Mouse (Mus musculus): ENCODE results near the gene Ffar2. TPM values are rescaled to one million over a fixed set of nuclear protein-coding genes. Genes with fewer than 3 reads are reported as not detected.

Ffar2 gene
- polyA plus RNA-seq, 1 experiment = not detected

GRCm38 (mm10) chr7:30787377-30788022 is 36.1 kb downstream of the Ffar2 start, which contains the start of gene Krtdap:
Krtdap (plus strand) TSS chr7:30787896.
- TF ChIP-seq TAL1 (IDR thresholded peaks at IDR 0.05; ENCODE audit: low read length) (no peak), GATA1 (IDR thresholded peaks at IDR 0.05; ENCODE audit: low read length) (no peak)
- no peak within 1 kb of the TSS for H3K4me3 ChIP-seq (replicated peaks)
- H3K4me1 ChIP-seq (ENCODE audit: control insufficient read depth) = no peaks in the 10 kb centered on the region
- H3K27me3 ChIP-seq (ENCODE audit: control insufficient read depth) = no peaks in the 10 kb centered on the region
- no peaks in the 10 kb centered on the region for H3K9me3 ChIP-seq (ENCODE audit: control insufficient read depth, low read length)
- no peaks in the 10 kb centered on the region for H3K36me3 ChIP-seq (ENCODE audit: control insufficient read depth)

GRCm38 (mm10) chr7:30785721-30786546 is 37.6 kb downstream of the Ffar2 start:
- Histone ChIP-seq H3K9me3 (ENCODE audit: control insufficient read depth, low read length) (no peaks in the 10 kb centered on the region), H3K4me1 (ENCODE audit: control insufficient read depth) (no peaks in the 10 kb centered on the region), H3K4me3 (replicated peaks) (no peak overlapping the region), H3K36me3 (ENCODE audit: control insufficient read depth) (no peaks in the 10 kb centered on the region), H3K27me3 (ENCODE audit: control insufficient read depth) (no peaks in the 10 kb centered on the region)
- TF ChIP-seq GATA1 (IDR thresholded peaks at IDR 0.05; ENCODE audit: low read length) = no peak
- TF ChIP-seq TAL1 (IDR thresholded peaks at IDR 0.05; ENCODE audit: low read length) = no peak

DNA sequence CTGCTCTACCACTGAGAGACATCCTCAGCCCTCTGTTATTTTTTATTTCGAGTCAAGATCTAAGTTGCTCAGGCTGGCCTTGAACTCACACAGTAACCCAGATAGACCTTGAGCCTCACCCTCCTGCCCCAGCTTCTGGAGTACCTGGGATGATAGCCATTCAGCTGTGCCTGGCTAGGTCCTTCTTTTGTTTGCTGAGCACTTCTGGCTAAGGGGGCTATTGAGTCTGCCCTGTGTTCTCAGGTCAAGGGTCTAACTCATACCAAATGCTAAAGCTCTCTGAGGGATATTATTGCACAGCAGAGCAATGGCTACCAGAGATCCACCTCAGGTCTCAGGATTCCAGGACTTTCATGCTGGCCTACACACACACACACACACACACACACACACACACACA is 38.4 kb downstream of the Ffar2 start:
- no peak for TF ChIP-seq TAL1 (IDR thresholded peaks at IDR 0.05; ENCODE audit: low read length)
- TF ChIP-seq GATA1 (IDR thresholded peaks at IDR 0.05; ENCODE audit: low read length) = no peak
- no peaks in the 10 kb centered on the region for H3K27me3 ChIP-seq (ENCODE audit: control insufficient read depth)
- H3K36me3 ChIP-seq (ENCODE audit: control insufficient read depth) = no peaks in the 10 kb centered on the region
- no peak overlapping the region for H3K4me3 ChIP-seq (replicated peaks)
- no peaks in the 10 kb centered on the region for H3K4me1 ChIP-seq (ENCODE audit: control insufficient read depth)
- H3K9me3 ChIP-seq (ENCODE audit: control insufficient read depth, low read length) = no peaks in the 10 kb centered on the region

GRCm38 (mm10) chr7:30782658-30783057 is 40.9 kb downstream of the Ffar2 start:
- no peaks in the 10 kb centered on the region for H3K36me3 ChIP-seq (ENCODE audit: control insufficient read depth)
- TF ChIP-seq GATA1 (IDR thresholded peaks at IDR 0.05; ENCODE audit: low read length) (no peak), TAL1 (IDR thresholded peaks at IDR 0.05; ENCODE audit: low read length) (no peak)
- H3K27me3 ChIP-seq (ENCODE audit: control insufficient read depth) = no peaks in the 10 kb centered on the region
- H3K4me1 ChIP-seq (ENCODE audit: control insufficient read depth) = no peaks in the 10 kb centered on the region
- H3K9me3 ChIP-seq (ENCODE audit: control insufficient read depth, low read length) = no peaks in the 10 kb centered on the region
- H3K4me3 ChIP-seq (replicated peaks) = no peak overlapping the region

- TF ChIP-seq GATA1 (IDR thresholded peaks at IDR 0.05; ENCODE audit: low read length) (no peak), TAL1 (IDR thresholded peaks at IDR 0.05; ENCODE audit: low read length) (no peak)
- Histone ChIP-seq H3K36me3 (ENCODE audit: control insufficient read depth) (no peaks in the 10 kb centered on the region), H3K4me1 (ENCODE audit: control insufficient read depth) (no peaks in the 10 kb centered on the region), H3K4me3 (replicated peaks) (no peak overlapping the region), H3K27me3 (ENCODE audit: control insufficient read depth) (no peaks in the 10 kb centered on the region), H3K9me3 (ENCODE audit: control insufficient read depth, low read length) (no peaks in the 10 kb centered on the region)
Measured at GRCm38 (mm10) chr7:30781792-30782191, 41.8 kb downstream of the Ffar2 start.

DNA sequence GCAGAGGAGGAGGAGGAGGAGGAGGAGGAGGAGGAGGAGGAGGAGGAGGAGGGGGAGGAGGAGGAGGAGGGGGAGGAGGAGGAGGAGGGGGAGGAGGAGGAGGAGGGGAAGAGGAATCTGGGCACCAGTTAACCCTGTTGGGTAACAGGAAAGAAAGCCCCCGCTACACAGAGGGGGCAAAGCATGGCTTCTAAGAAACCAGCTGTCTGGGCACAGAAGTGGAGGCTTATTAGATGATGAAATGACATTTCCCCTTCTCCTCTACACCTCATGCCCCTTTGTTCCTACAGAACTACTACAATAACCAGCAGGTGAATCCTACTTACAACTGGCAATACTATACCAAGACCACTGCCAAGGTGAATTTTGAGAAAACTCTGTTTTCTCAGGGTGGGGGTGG is 45.7 kb downstream of the Ffar2 start:
- no peaks in the 10 kb centered on the region for H3K27me3 ChIP-seq (ENCODE audit: control insufficient read depth)
- no peaks in the 10 kb centered on the region for H3K36me3 ChIP-seq (ENCODE audit: control insufficient read depth)
- no peak overlapping the region for H3K4me3 ChIP-seq (replicated peaks)
- H3K9me3 ChIP-seq (ENCODE audit: control insufficient read depth, low read length) = no peaks in the 10 kb centered on the region
- H3K4me1 ChIP-seq (ENCODE audit: control insufficient read depth) = no peaks in the 10 kb centered on the region
- TF ChIP-seq GATA1 (IDR thresholded peaks at IDR 0.05; ENCODE audit: low read length) (no peak), TAL1 (IDR thresholded peaks at IDR 0.05; ENCODE audit: low read length) (no peak)

GRCm38 (mm10) chr7:30777081-30777579 is 46.4 kb downstream of the Ffar2 start:
- TF ChIP-seq TAL1 (IDR thresholded peaks at IDR 0.05; ENCODE audit: low read length) (no peak), GATA1 (IDR thresholded peaks at IDR 0.05; ENCODE audit: low read length) (no peak)
- H3K36me3 ChIP-seq (ENCODE audit: control insufficient read depth) = no peaks in the 10 kb centered on the region
- H3K9me3 ChIP-seq (ENCODE audit: control insufficient read depth, low read length) = no peaks in the 10 kb centered on the region
- H3K4me1 ChIP-seq (ENCODE audit: control insufficient read depth) = no peaks in the 10 kb centered on the region
- no peak overlapping the region for H3K4me3 ChIP-seq (replicated peaks)
- no peaks in the 10 kb centered on the region for H3K27me3 ChIP-seq (ENCODE audit: control insufficient read depth)

DNA sequence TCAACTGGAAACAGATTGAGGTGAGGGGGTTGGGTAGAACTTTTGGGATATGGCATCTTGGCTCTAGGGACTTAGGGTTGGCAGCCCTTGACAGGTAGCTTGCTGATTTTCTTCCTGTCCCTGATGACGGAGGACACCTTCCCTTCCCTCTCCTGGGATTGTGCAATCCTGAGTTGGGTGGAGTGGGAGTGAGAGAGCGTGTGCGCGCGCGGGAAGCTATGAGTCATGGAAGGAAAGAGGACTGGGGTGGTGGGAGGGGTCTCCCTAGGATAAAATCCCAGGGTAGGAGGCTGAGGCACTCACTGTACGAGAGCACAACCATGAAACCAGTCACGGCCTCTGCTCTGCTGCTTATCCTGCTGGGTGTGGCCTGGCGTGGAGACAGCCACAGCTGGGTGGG is 47.5 kb downstream of the Ffar2 start:
- TF ChIP-seq GATA1 (IDR thresholded peaks at IDR 0.05; ENCODE audit: low read length) = no peak
- TF ChIP-seq TAL1 (IDR thresholded peaks at IDR 0.05; ENCODE audit: low read length) = no peak
- H3K27me3 ChIP-seq (ENCODE audit: control insufficient read depth) = no peaks in the 10 kb centered on the region

GRCm38 (mm10) chr7:30769236-30769635 is 54.3 kb downstream of the Ffar2 start:
- H3K4me1 ChIP-seq (ENCODE audit: control insufficient read depth) = no peaks in the 10 kb centered on the region
- TF ChIP-seq TAL1 (IDR thresholded peaks at IDR 0.05; ENCODE audit: low read length) = no peak
- no peak for TF ChIP-seq GATA1 (IDR thresholded peaks at IDR 0.05; ENCODE audit: low read length)
- H3K27me3 ChIP-seq (ENCODE audit: control insufficient read depth) = 0 out of 2 replicates have a peak, but pooled peaks cover 2% of the 10 kb centered on the region
- no peaks in the 10 kb centered on the region for H3K36me3 ChIP-seq (ENCODE audit: control insufficient read depth)
- H3K9me3 ChIP-seq (ENCODE audit: control insufficient read depth, low read length) = no peaks in the 10 kb centered on the region
- H3K4me3 ChIP-seq (replicated peaks) = no peak overlapping the region

More for the DNA sequence above, 47.5 kb downstream of the Ffar2 start:
- H3K4me3 ChIP-seq (replicated peaks) = no peak overlapping the region
- no peaks in the 10 kb centered on the region for H3K4me1 ChIP-seq (ENCODE audit: control insufficient read depth)
- no peaks in the 10 kb centered on the region for H3K36me3 ChIP-seq (ENCODE audit: control insufficient read depth)
- no peaks in the 10 kb centered on the region for H3K9me3 ChIP-seq (ENCODE audit: control insufficient read depth, low read length)

Other genes with a start within 250 kb of the Ffar2 start
- gene Kmt2b, start 235.0 kb downstream of the Ffar2 start, polyA plus RNA-seq (2012) = 5.2 and 6.8 TPM in 2 replicates
- gene Zbtb32, start 224.9 kb downstream of the Ffar2 start, polyA plus RNA-seq (2012) = 0.07 and 0.20 TPM in 2 replicates
- 0.10 and 0.14 TPM in 2 replicates for gene Upk1a, start 210.9 kb downstream of the Ffar2 start, polyA plus RNA-seq (2012)
- 15.7 and 23.9 TPM in 2 replicates for gene Cox6b1, start 197.6 kb downstream of the Ffar2 start, polyA plus RNA-seq (2012)
- gene Etv2, start 187.9 kb downstream of the Ffar2 start, polyA plus RNA-seq (2012) = not detected in 2 replicates
- 22.7 and 23.2 TPM in 2 replicates for gene Rbm42, start 173.5 kb downstream of the Ffar2 start, polyA plus RNA-seq (2012)
- 2.9 and 5.4 TPM in 2 replicates for gene Haus5, start 158.8 kb downstream of the Ffar2 start, polyA plus RNA-seq (2012)
- not detected in 2 replicates for gene Pmis2, start 152.2 kb downstream of the Ffar2 start, polyA plus RNA-seq (2012)
- gene 2200002J24Rik, start 124.8 kb downstream of the Ffar2 start, polyA plus RNA-seq (2012) = not detected in 2 replicates
- not detected in 2 replicates for gene Atp4a, start 111.6 kb downstream of the Ffar2 start, polyA plus RNA-seq (2012)
- gene Tmem147, start 94.2 kb downstream of the Ffar2 start, polyA plus RNA-seq (2012) = 1.3 and 1.6 TPM in 2 replicates
- gene Gapdhs, start 80.1 kb downstream of the Ffar2 start, polyA plus RNA-seq (2012) = not detected in 2 replicates
- gene Sbsn, start 72.3 kb downstream of the Ffar2 start, polyA plus RNA-seq (2012) = 0.15 TPM in 1 of 2 replicates, not detected in the other
- gene Dmkn, start 60.0 kb downstream of the Ffar2 start, polyA plus RNA-seq (2012) = not detected in 2 replicates
- not detected in 2 replicates for gene Krtdap, start 35.9 kb downstream of the Ffar2 start, polyA plus RNA-seq (2012)
- gene Ffar3, start 32.4 kb upstream of the Ffar2 start, polyA plus RNA-seq (2012) = 0.02 TPM in 1 of 2 replicates, not detected in the other
- gene Ffar1, start 37.8 kb upstream of the Ffar2 start, polyA plus RNA-seq (2012) = not detected in 2 replicates
- gene Cd22, start 56.6 kb upstream of the Ffar2 start, polyA plus RNA-seq (2012) = not detected in 2 replicates
- gene Mag, start 91.1 kb upstream of the Ffar2 start, polyA plus RNA-seq (2012) = 0.03 TPM in 1 of 2 replicates, not detected in the other
- gene Hamp2, start 100.9 kb upstream of the Ffar2 start, polyA plus RNA-seq (2012) = not detected in 2 replicates
- not detected in 2 replicates for gene Hamp, start 120.3 kb upstream of the Ffar2 start, polyA plus RNA-seq (2012)
- gene Usf2, start 133.0 kb upstream of the Ffar2 start, polyA plus RNA-seq (2012) = 30.7 and 40.4 TPM in 2 replicates
- gene Lsr, start 149.7 kb upstream of the Ffar2 start, polyA plus RNA-seq (2012) = 0.06 TPM in 1 of 2 replicates, not detected in the other
- not detected in 2 replicates for gene Fam187b, start 150.0 kb upstream of the Ffar2 start, polyA plus RNA-seq (2012)
- gene Fxyd5, start 218.7 kb upstream of the Ffar2 start, polyA plus RNA-seq (2012) = 1.2 and 1.7 TPM in 2 replicates
- gene Fxyd7, start 227.7 kb upstream of the Ffar2 start, polyA plus RNA-seq (2012) = not detected in 2 replicates
- 0.28 and 1.7 TPM in 2 replicates for gene Fxyd1, start 233.4 kb upstream of the Ffar2 start, polyA plus RNA-seq (2012)
- gene Lgi4, start 235.6 kb upstream of the Ffar2 start, polyA plus RNA-seq (2012) = 0.03 TPM in 1 of 2 replicates, not detected in the other